Mouse (Mus musculus): ENCODE data around the gene Kdm4c. TPM values are rescaled to one million over a fixed set of nuclear protein-coding genes. Genes with fewer than 3 reads are reported as not detected.

The Kdm4c gene
- polyA plus RNA-seq, 1 experiment from 2014 or later: 13.4 TPM

Other genes starting within 250 kb of the Kdm4c start
- gene Frmd3, start 229.1 kb upstream of the Kdm4c start, polyA plus RNA-seq (2016; fragmentation: Nextera tagmentation; extraction: Ambion mirVana): 3.0 and 3.1 TPM in 2 replicates

Measured in limb, embryonic 12.5 days (tissue).